Mouse (Mus musculus) liver, embryonic 14.5 days (tissue): Measurements from ENCODE around the gene Vmn1r128. TPM values are rescaled to one million over a fixed set of nuclear protein-coding genes. Genes with fewer than 3 reads are reported as not detected.
"Not testable (repeated sequence)": the region's sequence is repeated elsewhere in the genome, so short reads cannot be mapped to it uniquely, and the experiment has no call there.

Source experiments
- ATAC-seq: fragments of 200-750 bp; cut with Nextera tagmentation; 2 replicates; pipeline ENCODE4 v1.8.0; 2017; ENCODE audit warnings: moderate number of reproducible peaks, mild to moderate bottlenecking, moderate library complexity; ENCODE audit not compliant: insufficient read depth
- DNase-seq, 3 experiments: peaks; one replicate each; pipeline ENCODE4 v3.0.0-alpha.2; 2012 to 2013; ENCODE audit warnings: low read depth in 3 of 3, low spot score in 3 of 3
- H3K27ac ChIP-seq: fragments of 300-500 bp; sonication (generic); 2 replicates; pipeline ENCODE4 v1.5.1; 2014; ENCODE audit warnings: moderate library complexity, mild to moderate bottlenecking, control low read depth, inconsistent platforms
- H3K27me3 ChIP-seq: fragments of 300-500 bp; sonication (generic); 2 replicates; pipeline ENCODE4 v1.6.1; 2014; ENCODE audit warnings: mild to moderate bottlenecking, low read length, moderate library complexity; ENCODE audit not compliant: control insufficient read depth, insufficient read depth
- H3K36me3 ChIP-seq: fragments of 300-500 bp; sonication (generic); replicated peaks from 2 replicates; pipeline ENCODE4 v1.6.1; 2014; ENCODE audit warnings: low read depth; ENCODE audit not compliant: control insufficient read depth, insufficient read depth
- H3K4me1 ChIP-seq, 2 experiments: fragments of 200-500 bp in 1 of 2; fragments of 300-500 bp in 1 of 2; sonication (generic) in 1 of 2; replicated peaks; 2 replicates each; pipeline ENCODE4 v1.6.1; 2012 to 2014; ENCODE audit warnings: antibody characterized with exemption in 1 of 2, inconsistent platforms in 1 of 2, low read length in 1 of 2; ENCODE audit not compliant: control insufficient read depth in 2 of 2, insufficient read depth in 2 of 2
- H3K4me2 ChIP-seq: fragments of 300-500 bp; sonication (generic); 2 replicates; pipeline ENCODE4 v1.6.1; 2014; ENCODE audit warnings: low read depth, mild to moderate bottlenecking, control low read depth, moderate library complexity
- H3K4me3 ChIP-seq, 2 experiments: fragments of 200-500 bp in 1 of 2; fragments of 300-500 bp in 1 of 2; sonication (generic) in 1 of 2; 2 replicates each; pipeline ENCODE4 v1.5.1; 2012 to 2014; ENCODE audit warnings: low read depth in 2 of 2, low read length in 2 of 2, mild to moderate bottlenecking in 2 of 2, control low read depth in 1 of 2, inconsistent platforms in 1 of 2, moderate library complexity in 1 of 2; ENCODE audit not compliant: insufficient read depth in 1 of 2
- H3K9ac ChIP-seq: fragments of 300-500 bp; sonication (generic); replicated peaks from 2 replicates; pipeline ENCODE4 v1.6.1; 2014; ENCODE audit warnings: mild to moderate bottlenecking, control low read depth, moderate library complexity
- H3K9me3 ChIP-seq: fragments of 300-500 bp; sonication (generic); 2 replicates; pipeline ENCODE4 v1.6.1; 2016; ENCODE audit warnings: low read length, mixed read lengths; ENCODE audit not compliant: control insufficient read depth
- WGBS: fragments of 180-500 bp; shearing (Covaris S2); extraction: QIAGEN DNeasy Blood & Tissue Kit; methylation state at CpG from one replicate; pipeline ENCODE4 v1.1.7; 2014; ENCODE audit not compliant: insufficient replicate concordance; 5-methylcytosine and 5-hydroxymethylcytosine counted together
- polyA plus RNA-seq, 2 experiments: library from polyadenylated mRNA; depleted of rRNA in 1 of 2; stranded (reverse) in 1 of 2; unstranded in 1 of 2; fragments of >200 nt; fragmentation: Nextera tagmentation in 1 of 2; extraction: Ambion mirVana in 1 of 2; gene quantifications; 2 replicates each; pipeline versions ENCODE4 v1.2.1 to v1.2.3; 2012 to 2014

Vmn1r128 gene
- not detected in 2 replicates for polyA plus RNA-seq (2012; rRNA removed)
- not detected in 2 replicates for polyA plus RNA-seq (2014; fragmentation: Nextera tagmentation; extraction: Ambion mirVana)

DNA sequence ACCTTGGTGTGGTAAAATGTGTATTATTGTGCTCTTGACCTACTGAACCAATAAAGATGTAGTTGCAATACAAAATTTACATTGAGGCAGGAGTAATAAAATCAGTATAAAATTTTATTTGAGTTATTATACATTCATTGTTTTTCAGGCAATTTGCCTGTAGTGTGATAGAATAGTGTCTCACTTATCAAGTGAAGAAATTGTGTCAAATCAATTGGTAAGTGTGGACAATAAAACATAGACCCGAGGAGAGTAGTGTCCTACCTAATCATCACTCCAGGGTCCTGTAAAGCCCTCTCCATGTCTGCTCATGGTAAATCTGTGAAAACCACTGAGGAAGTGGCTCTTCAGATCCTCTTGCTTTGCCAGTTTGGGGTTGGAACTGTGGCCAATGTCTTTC lies at the start of gene Vmn1r128:
TSS of gene Vmn1r128 (plus strand) at position 301 of the 400 bp plus-strand sequence.
- not testable (repeated sequence) for ATAC-seq, H3K4me2 ChIP-seq, DNase-seq, H3K9me3 ChIP-seq, H3K36me3 ChIP-seq, H3K9ac ChIP-seq, H3K4me1 ChIP-seq, H3K4me3 ChIP-seq, H3K27ac ChIP-seq, H3K27me3 ChIP-seq
- WGBS, result 38% methylated on average over 1 of the region's 1 CpGs

DNA sequence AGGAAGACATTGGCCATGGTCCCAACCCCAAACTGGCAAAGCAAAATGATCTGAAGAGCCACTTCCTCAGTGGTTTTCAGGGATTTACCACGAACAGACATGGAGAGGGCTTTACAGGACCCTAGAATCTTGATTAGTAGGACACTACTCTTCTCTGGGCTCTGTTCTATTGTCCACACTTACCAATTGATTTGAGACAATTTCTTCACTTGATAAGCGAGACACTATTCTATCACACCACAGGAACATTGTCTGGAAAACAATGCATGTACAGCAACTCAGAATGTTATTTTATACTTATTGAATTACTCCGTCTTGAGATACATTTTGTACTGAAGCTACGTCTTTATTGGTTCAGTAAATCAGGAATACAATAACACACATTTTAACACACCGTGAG lies 47.8 kb upstream of the Vmn1r128 start, which contains the start of gene Vmn1r126:
TSS of gene Vmn1r126 (minus strand) at position 101 of the 400 bp plus-strand sequence.
- H3K4me2 ChIP-seq, DNase-seq, H3K9ac ChIP-seq, H3K27ac ChIP-seq, H3K4me3 ChIP-seq, ATAC-seq, H3K27me3 ChIP-seq, H3K9me3 ChIP-seq, H3K36me3 ChIP-seq, H3K4me1 ChIP-seq: not testable (repeated sequence)
- no CpG with 5 or more reads among the region's 5 CpGs for WGBS

DNA sequence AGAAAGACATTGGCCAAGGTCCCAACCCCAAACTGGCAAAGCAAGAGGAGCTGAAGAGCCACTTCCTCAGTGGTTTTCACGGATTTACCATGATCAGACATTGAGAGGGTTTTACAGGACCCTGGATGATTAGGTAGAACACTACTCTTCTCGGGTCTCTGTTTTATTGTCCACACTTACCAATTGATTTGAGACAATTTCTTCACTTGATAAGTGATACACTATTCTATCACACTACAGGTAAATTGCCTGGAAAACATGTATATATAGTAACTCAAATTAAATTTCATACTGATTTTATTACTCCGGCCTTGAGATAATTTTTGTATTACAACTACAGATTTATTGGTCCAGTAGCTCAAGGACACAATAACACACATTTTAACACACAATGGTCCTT lies 29.4 kb upstream of the Vmn1r128 start, which contains the start of gene Vmn1r127:
TSS of gene Vmn1r127 (minus strand) at position 101 of the 400 bp plus-strand sequence.
- H3K36me3 ChIP-seq, H3K4me2 ChIP-seq, H3K4me3 ChIP-seq, H3K9me3 ChIP-seq, DNase-seq, H3K27ac ChIP-seq, ATAC-seq, H3K27me3 ChIP-seq, H3K4me1 ChIP-seq, H3K9ac ChIP-seq: not testable (repeated sequence)
- WGBS, result no CpG with 5 or more reads among the region's 3 CpGs

DNA sequence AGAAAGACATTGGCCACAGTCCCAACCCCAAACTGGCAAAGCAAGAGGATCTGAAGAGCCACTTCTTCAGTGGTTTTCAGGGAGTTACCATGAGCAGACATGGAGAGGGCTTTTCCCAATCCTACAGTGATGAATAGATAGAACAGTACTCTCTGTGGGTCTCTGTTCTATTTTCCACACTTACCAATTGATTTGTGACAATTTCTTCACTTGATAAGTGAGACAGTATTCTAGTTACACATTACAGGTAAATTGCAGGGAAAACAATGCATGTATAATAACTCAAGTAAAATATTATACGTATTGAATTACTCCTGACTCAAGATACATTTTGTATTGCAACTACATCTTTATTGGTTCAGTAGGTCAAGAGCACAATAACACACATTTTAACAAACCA lies 12.0 kb downstream of the Vmn1r128 start, which contains the start of gene Vmn1r129:
TSS of gene Vmn1r129 (minus strand) at position 101 of the 400 bp plus-strand sequence.
- not testable (repeated sequence) for H3K4me2 ChIP-seq, H3K4me1 ChIP-seq, H3K27ac ChIP-seq, H3K27me3 ChIP-seq, H3K9ac ChIP-seq, H3K36me3 ChIP-seq, H3K9me3 ChIP-seq, ATAC-seq, H3K4me3 ChIP-seq, DNase-seq
- no CpG with 5 or more reads among the region's 1 CpGs for WGBS

Other genes with a start within 250 kb of the Vmn1r128 start
- not detected in 2 replicates for gene Vmn1r122, start 215.2 kb upstream of the Vmn1r128 start, polyA plus RNA-seq (2012; rRNA removed)
- not detected in 2 replicates for gene Vmn1r122, start 215.2 kb upstream of the Vmn1r128 start, polyA plus RNA-seq (2014; fragmentation: Nextera tagmentation; extraction: Ambion mirVana)
- gene Vmn1r123, start 187.2 kb upstream of the Vmn1r128 start, polyA plus RNA-seq (2012; rRNA removed), result not detected in 2 replicates
- not detected in 2 replicates for gene Vmn1r123, start 187.2 kb upstream of the Vmn1r128 start, polyA plus RNA-seq (2014; fragmentation: Nextera tagmentation; extraction: Ambion mirVana)
- gene Gm5157, start 158.9 kb upstream of the Vmn1r128 start, polyA plus RNA-seq (2012; rRNA removed), result not detected in 2 replicates
- gene Gm5157, start 158.9 kb upstream of the Vmn1r128 start, polyA plus RNA-seq (2014; fragmentation: Nextera tagmentation; extraction: Ambion mirVana), result not detected in 2 replicates
- gene Vmn1r124, start 88.8 kb upstream of the Vmn1r128 start, polyA plus RNA-seq (2012; rRNA removed), result not detected in 2 replicates
- gene Vmn1r124, start 88.8 kb upstream of the Vmn1r128 start, polyA plus RNA-seq (2014; fragmentation: Nextera tagmentation; extraction: Ambion mirVana), result not detected in 2 replicates
- gene Vmn1r125, start 77.2 kb upstream of the Vmn1r128 start, polyA plus RNA-seq (2012; rRNA removed), result not detected in 2 replicates
- not detected in 2 replicates for gene Vmn1r125, start 77.2 kb upstream of the Vmn1r128 start, polyA plus RNA-seq (2014; fragmentation: Nextera tagmentation; extraction: Ambion mirVana)
- not detected in 2 replicates for gene Vmn1r126, start 47.9 kb upstream of the Vmn1r128 start, polyA plus RNA-seq (2012; rRNA removed)
- gene Vmn1r126, start 47.9 kb upstream of the Vmn1r128 start, polyA plus RNA-seq (2014; fragmentation: Nextera tagmentation; extraction: Ambion mirVana), result not detected in 2 replicates
- not detected in 2 replicates for gene Vmn1r127, start 29.5 kb upstream of the Vmn1r128 start, polyA plus RNA-seq (2012; rRNA removed)
- not detected in 2 replicates for gene Vmn1r127, start 29.5 kb upstream of the Vmn1r128 start, polyA plus RNA-seq (2014; fragmentation: Nextera tagmentation; extraction: Ambion mirVana)
- not detected in 2 replicates for gene Vmn1r129, start 11.9 kb downstream of the Vmn1r128 start, polyA plus RNA-seq (2012; rRNA removed)
- not detected in 2 replicates for gene Vmn1r129, start 11.9 kb downstream of the Vmn1r128 start, polyA plus RNA-seq (2014; fragmentation: Nextera tagmentation; extraction: Ambion mirVana)
- not detected in 2 replicates for gene Gm6882, start 83.4 kb downstream of the Vmn1r128 start, polyA plus RNA-seq (2012; rRNA removed)
- not detected in 2 replicates for gene Gm6882, start 83.4 kb downstream of the Vmn1r128 start, polyA plus RNA-seq (2014; fragmentation: Nextera tagmentation; extraction: Ambion mirVana)
- not detected in 2 replicates for gene Vmn1r130, start 162.4 kb downstream of the Vmn1r128 start, polyA plus RNA-seq (2012; rRNA removed)
- not detected in 2 replicates for gene Vmn1r130, start 162.4 kb downstream of the Vmn1r128 start, polyA plus RNA-seq (2014; fragmentation: Nextera tagmentation; extraction: Ambion mirVana)
- gene Vmn1r131, start 196.7 kb downstream of the Vmn1r128 start, polyA plus RNA-seq (2012; rRNA removed), result not detected in 2 replicates
- gene Vmn1r131, start 196.7 kb downstream of the Vmn1r128 start, polyA plus RNA-seq (2014; fragmentation: Nextera tagmentation; extraction: Ambion mirVana), result not detected in 2 replicates